Mouse (Mus musculus) liver, adult 2 months (tissue): ENCODE results near the gene Abhd16b. TPM values are rescaled to one million over a fixed set of nuclear protein-coding genes. Genes with fewer than 3 reads are reported as not detected.

ENCODE experiments used
- DNase-seq: peaks from one replicate; pipeline ENCODE4 v3.0.0-alpha.2; 2011; ENCODE audit warnings: low read depth, low spot score; ENCODE audit errors: extremely low read depth
- H3K27ac ChIP-seq: fragments of 200-500 bp; replicated peaks from 2 replicates; pipeline ENCODE4 v1.5.1; 2012; ENCODE audit warnings: low read depth, mild to moderate bottlenecking, control low read depth, inconsistent platforms, low read length; ENCODE audit not compliant: insufficient read depth
- H3K27me3 ChIP-seq: fragments of 200-500 bp; 2 replicates; pipeline ENCODE4 v1.6.1; 2012; ENCODE audit warnings: mild to moderate bottlenecking, moderate library complexity, low read length, inconsistent platforms; ENCODE audit not compliant: control insufficient read depth, insufficient read depth
- H3K36me3 ChIP-seq: fragments of 200-500 bp; 2 replicates; pipeline ENCODE4 v1.6.1; 2012; ENCODE audit warnings: low read length, inconsistent platforms; ENCODE audit not compliant: control insufficient read depth, insufficient read depth
- H3K4me1 ChIP-seq: fragments of 200-500 bp; 2 replicates; pipeline ENCODE4 v1.6.1; 2011; ENCODE audit warnings: low read length; ENCODE audit not compliant: control insufficient read depth, insufficient read depth
- H3K4me3 ChIP-seq: fragments of 200-500 bp; 2 replicates; pipeline ENCODE4 v1.5.1; 2011; ENCODE audit warnings: low read depth, mild to moderate bottlenecking, control low read depth, low read length, moderate library complexity; ENCODE audit not compliant: insufficient read depth
- H3K79me2 ChIP-seq: fragments of 200-500 bp; 2 replicates; pipeline ENCODE4 v1.6.1; 2012; ENCODE audit warnings: inconsistent platforms, mild to moderate bottlenecking, low read length, moderate library complexity; ENCODE audit not compliant: control insufficient read depth, insufficient read depth
- H3K9ac ChIP-seq: fragments of 200-500 bp; 2 replicates; pipeline ENCODE4 v1.6.1; 2012; ENCODE audit warnings: low read depth, mild to moderate bottlenecking, control low read depth, inconsistent platforms, low read length
- CTCF ChIP-seq: fragments of 200-500 bp; IDR thresholded peaks from 2 replicates; pipeline ENCODE4 v1.5.1; 2011; ENCODE audit warnings: low read depth, low read length, control low read depth
- POLR2A ChIP-seq: fragments of 200-500 bp; IDR thresholded peaks from 2 replicates; pipeline ENCODE4 v1.6.1; 2011; ENCODE audit warnings: low read length, control low read depth; ENCODE audit not compliant: insufficient read depth; ENCODE audit errors: extremely low read depth
- WGBS: fragments of 180-500 bp; shearing (Covaris S2); methylation state at CpG from one replicate; pipeline ENCODE4 v1.1.7; 2018; 5-methylcytosine and 5-hydroxymethylcytosine counted together
- polyA plus RNA-seq: library from polyadenylated mRNA; depleted of rRNA; stranded (reverse); fragments of >200 nt; gene quantifications from 2 replicates; pipeline ENCODE4 v1.2.3, GENCODE M21; 2012
- total RNA-seq: library from RNA; depleted of rRNA; stranded (reverse); fragments of >200 nt; gene quantifications from 2 replicates; pipeline ENCODE4 v1.2.3, GENCODE M21; 2014

Gene Abhd16b
- total and polyA plus RNA-seq, 2 experiments, result not detected

DNA sequence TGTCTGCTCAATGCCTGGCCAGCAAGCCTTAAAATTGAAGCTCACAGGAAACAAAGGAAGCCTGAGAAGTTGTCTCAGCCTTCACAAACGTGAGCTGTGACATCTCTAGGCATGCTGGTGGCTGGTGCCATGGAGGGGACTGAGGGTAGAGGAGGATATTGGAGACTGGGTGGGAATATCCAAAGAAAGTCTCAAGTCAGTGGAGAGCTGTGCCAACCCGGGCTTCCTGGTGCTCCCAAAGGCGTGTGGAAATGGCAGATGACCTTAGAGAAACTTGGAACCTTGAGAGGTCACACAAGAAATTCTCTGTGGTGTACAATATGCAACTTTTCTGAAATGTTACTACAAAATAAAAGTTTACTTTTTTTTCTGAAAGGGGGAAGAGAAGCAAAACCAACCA lies 27.6 kb upstream of the Abhd16b start:
- Histone ChIP-seq H3K4me1 (0 out of 2 replicates have a peak, but pooled peaks cover 6% of the 10 kb centered on the region), H3K4me3 (no peak overlapping the region), H3K9ac (no peak overlapping the region), H3K36me3 (no peaks in the 10 kb centered on the region), H3K27me3 (no peaks in the 10 kb centered on the region), H3K79me2 (no peaks in the 10 kb centered on the region), H3K27ac (no peak overlapping the region)
- no peak for TF ChIP-seq CTCF
- DNase-seq, result no peak
- WGBS, result 62% methylated on average over 3 of the region's 3 CpGs

DNA sequence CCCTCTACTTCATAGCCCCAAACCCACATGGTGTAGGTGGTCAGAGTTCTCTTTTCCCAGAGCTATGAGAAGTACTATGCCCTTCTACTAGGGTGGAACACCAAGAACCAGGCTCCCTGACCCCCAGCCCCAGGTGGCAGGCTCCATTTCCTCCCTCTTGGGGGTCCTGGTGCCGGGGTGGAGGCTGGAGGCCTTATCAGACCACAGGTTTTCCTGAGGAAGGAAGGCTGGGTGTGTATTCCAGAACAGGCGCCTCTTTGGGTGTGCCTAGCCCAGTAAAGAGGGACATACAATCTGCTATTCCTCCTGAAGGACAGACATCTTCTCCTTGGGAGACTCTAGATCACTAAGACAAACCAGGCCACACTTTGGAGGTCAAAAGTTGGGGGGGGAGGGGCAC lies 22.7 kb upstream of the Abhd16b start:
- no peak for DNase-seq
- Histone ChIP-seq H3K4me3 (no peak overlapping the region), H3K4me1 (peaks cover 4% of the 10 kb centered on the region; the same call in 1 of the 2 replicates), H3K9ac (no peak overlapping the region), H3K27ac (peak overlapping the region; percentile 56), H3K36me3 (no peaks in the 10 kb centered on the region), H3K27me3 (no peaks in the 10 kb centered on the region), H3K79me2 (no peaks in the 10 kb centered on the region)
- TF ChIP-seq POLR2A, result no peak
- no peak for TF ChIP-seq CTCF
- 62% methylated on average over 2 of the region's 2 CpGs for WGBS

DNA sequence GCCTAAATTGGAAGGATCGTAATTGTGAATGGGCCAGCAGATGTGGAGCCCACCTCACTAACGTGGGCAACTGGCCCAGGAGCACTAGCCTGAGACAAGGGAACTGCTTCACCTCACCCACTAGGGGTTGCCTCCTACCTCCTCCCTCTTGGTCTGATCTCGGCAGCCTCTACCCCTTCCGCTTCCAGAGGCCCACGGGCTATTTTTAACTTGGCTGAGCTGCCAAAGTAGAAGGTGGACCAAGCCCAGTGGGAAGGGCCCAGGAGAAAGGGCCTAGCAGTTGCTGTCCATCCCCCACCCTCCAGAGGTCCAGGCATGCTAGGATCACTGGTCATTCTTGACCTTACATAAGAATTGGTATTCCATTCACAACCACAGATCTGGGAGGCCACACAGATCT lies 21.8 kb upstream of the Abhd16b start:
- no peak for DNase-seq
- TF ChIP-seq POLR2A (no peak), CTCF (no peak)
- peaks cover 4% of the 10 kb centered on the region; the same call in 1 of the 2 replicates for H3K4me1 ChIP-seq
- WGBS, result 75% methylated on average over 5 of the region's 5 CpGs
- H3K36me3 ChIP-seq, result no peaks in the 10 kb centered on the region
- no peaks in the 10 kb centered on the region for H3K79me2 ChIP-seq
- no peak overlapping the region for H3K9ac ChIP-seq
- H3K4me3 ChIP-seq, result no peak overlapping the region
- no peaks in the 10 kb centered on the region for H3K27me3 ChIP-seq
- peak overlapping the region; percentile 56; the same call in 1 of the 2 replicates for H3K27ac ChIP-seq

DNA sequence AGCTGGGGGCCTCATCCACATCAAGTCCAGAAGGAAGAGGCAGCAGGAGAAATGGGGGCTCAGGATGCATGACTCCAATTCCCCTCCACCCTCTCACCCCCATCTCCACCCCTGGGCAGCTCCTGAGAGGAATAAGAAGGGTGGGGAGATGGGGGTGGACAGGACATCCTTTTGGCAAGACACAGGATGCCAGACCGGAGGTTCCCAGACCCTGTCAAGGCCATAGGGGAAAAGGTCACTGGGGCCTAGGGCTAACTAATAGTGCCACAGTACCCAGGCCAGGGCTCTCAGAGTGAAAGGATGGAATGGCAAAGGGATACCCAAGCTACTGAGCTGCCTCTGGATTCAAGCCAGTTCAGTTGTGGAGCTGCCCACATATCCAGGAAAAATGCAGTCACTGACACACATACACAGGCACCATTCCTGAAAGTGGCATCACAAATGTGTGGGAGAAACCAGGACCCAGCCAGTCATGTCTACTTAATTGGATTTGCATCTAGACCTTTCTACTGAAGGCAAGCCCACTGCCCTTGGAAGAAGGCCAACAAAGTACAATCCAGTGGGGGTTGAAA lies 20.7 kb upstream of the Abhd16b start:
- no peaks in the 10 kb centered on the region for H3K27me3 ChIP-seq
- WGBS, result 50% methylated on average over 1 of the region's 1 CpGs
- peaks cover 4% of the 10 kb centered on the region; the same call in 1 of the 2 replicates for H3K4me1 ChIP-seq
- TF ChIP-seq POLR2A (no peak), CTCF (no peak)
- H3K9ac ChIP-seq, result no peak overlapping the region
- H3K4me3 ChIP-seq, result no peak overlapping the region
- H3K27ac ChIP-seq, result peak overlapping the region; percentile 69
- H3K79me2 ChIP-seq, result no peaks in the 10 kb centered on the region
- DNase-seq, result no peak
- no peaks in the 10 kb centered on the region for H3K36me3 ChIP-seq

DNA sequence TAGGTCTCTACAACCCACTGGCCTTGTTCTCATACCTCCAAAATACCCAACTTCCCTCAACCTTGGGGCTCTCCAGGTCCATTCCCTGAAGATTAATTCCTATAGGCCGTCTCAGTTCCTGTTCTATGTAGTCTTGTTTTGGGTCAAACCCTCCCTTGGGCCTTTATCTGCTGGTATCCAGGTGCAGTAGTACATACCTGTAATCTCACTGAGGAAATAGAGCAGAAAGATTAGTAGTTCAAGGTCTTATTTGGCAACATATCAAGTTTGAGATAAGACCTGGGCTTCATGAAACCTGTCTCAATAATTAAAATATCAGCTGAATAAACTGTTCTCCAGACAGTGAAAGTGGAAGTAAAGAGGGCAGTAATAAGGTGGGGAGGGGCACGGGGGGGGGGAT lies 9.9 kb upstream of the Abhd16b start:
- Histone ChIP-seq H3K4me1 (peaks cover 4% of the 10 kb centered on the region; the same call in 1 of the 2 replicates), H3K27ac (peak overlapping the region; percentile 55), H3K4me3 (no peak overlapping the region; the same call in 1 of the 2 replicates), H3K79me2 (no peaks in the 10 kb centered on the region), H3K27me3 (no peaks in the 10 kb centered on the region), H3K9ac (0 out of 2 replicates have a peak overlapping the region, but pooled peaks have one; percentile 31), H3K36me3 (no peaks in the 10 kb centered on the region)
- TF ChIP-seq CTCF (no peak), POLR2A (no peak)
- 51% methylated on average over 2 of the region's 2 CpGs for WGBS
- DNase-seq, result peak; percentile 9

DNA sequence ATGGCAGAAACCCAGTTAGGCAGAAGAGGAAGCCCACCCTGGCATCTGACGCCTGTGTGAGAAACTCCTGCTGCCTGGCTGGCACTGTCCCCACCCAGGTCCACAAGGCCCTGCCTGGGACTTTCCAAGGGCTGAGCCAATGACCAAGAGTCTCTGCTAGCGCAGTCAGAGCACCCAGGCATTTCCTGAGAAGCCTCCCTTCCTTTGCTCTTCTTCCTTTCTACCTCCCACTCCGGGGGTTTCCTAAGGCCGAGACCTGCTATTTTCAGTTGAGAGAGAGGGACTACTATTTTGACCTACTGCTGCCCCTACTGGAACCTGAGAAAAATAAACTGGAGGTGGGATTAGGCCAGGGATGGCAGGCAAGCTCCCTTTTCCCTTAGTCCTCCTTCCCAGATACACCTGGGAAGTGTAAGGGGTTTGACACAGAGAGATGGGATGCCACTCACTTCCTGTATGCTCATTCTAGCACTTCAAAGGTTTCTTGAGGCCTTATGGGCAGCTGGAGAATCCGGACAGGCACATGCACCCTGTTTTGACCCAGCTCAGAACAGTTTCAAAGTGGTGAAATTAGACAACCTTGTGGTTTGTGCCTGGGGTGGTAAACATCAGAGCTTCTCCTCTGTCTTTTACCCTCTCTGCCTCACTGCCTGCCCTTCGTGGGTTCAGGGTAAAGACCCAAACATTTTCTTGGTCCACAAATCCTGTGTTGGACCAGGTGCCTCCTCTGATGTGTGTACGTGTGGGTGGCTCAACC lies 9.3 kb upstream of the Abhd16b start:
- Histone ChIP-seq H3K27ac (peak overlapping the region; percentile 28), H3K27me3 (no peaks in the 10 kb centered on the region), H3K79me2 (no peaks in the 10 kb centered on the region), H3K4me3 (no peak overlapping the region), H3K9ac (no peak overlapping the region), H3K36me3 (no peaks in the 10 kb centered on the region), H3K4me1 (peaks cover 4% of the 10 kb centered on the region; the same call in 1 of the 2 replicates)
- DNase-seq, result peak; percentile 29
- WGBS, result 56% methylated on average over 7 of the region's 7 CpGs
- TF ChIP-seq POLR2A (no peak), CTCF (no peak)
